In the genomic region with DNA sequence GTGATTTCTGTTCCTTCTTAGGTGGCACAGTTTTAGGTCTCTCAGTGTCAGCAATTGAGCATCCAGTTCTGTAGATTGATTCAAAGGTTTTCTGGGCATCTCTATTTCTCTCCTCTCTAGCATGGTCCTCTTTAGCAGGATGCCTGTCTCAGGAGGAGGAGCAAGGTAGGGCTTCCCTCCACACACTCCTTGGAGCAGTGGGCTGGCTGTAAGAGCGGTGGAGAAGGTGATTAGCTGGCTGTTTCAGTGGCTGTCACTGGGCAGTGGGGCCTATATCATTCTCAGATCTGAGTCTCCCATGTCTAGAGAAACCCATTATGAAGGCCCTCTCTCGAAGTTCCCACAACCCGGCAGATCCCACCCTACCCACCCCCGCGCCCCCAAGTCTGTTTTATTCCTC, we compare ENCODE assay signal across 14 mouse cellular contexts. TPM values are rescaled to one million over a fixed set of nuclear protein-coding genes. Genes with fewer than 3 reads are reported as not detected.
"Had no signal": no experiment of that assay in that cellular context is flagged by ENCODE, and none has a peak within 500 bp of the region (broad histone marks: within the 10 kb centered on the region; RNA-seq: fewer than 3 reads in every experiment).

No protein-coding gene starts in this region.

- H3K27ac ChIP-seq: limb, embryonic 12.5 days; liver, embryonic 14.5 days; midbrain, embryonic 10.5 days; neural tube, embryonic 13.5 days had no signal

- H3K9ac ChIP-seq: limb, embryonic 12.5 days; liver, embryonic 14.5 days; neural tube, embryonic 13.5 days had no signal

- H3K4me2 ChIP-seq: limb, embryonic 12.5 days; neural tube, embryonic 13.5 days had no signal

- DNase-seq: kidney, postnatal 25 days; layer of hippocampus, postnatal 36 days; lung, adult 2 months; lung, postnatal 4 days; midbrain, embryonic 14.5 days; retina, postnatal 1 day; right cerebral cortex, postnatal 4 days; spleen, adult 18-20 months; thymus, postnatal 36 days had no signal

- H3K27me3 ChIP-seq: limb, embryonic 12.5 days; neural tube, embryonic 13.5 days had no signal

- H3K9me3 ChIP-seq: limb, embryonic 12.5 days; midbrain, embryonic 10.5 days; neural tube, embryonic 13.5 days had no signal

- ATAC-seq: lung, postnatal 0 days had no signal

- H3K36me3 ChIP-seq: limb, embryonic 12.5 days; midbrain, embryonic 10.5 days; neural tube, embryonic 13.5 days had no signal

- H3K4me3 ChIP-seq: limb, embryonic 12.5 days; midbrain, embryonic 10.5 days; neural tube, embryonic 13.5 days had no signal

RNA-seq across cellular contexts. Expression of a gene that starts 0.7 kb away (rescaled TPM):
- polyA plus RNA-seq: midbrain, embryonic 10.5 days had no signal
